Mouse (Mus musculus): ENCODE data around the gene Tenm4. TPM values are rescaled to one million over a fixed set of nuclear protein-coding genes. Genes with fewer than 3 reads are reported as not detected.

Tenm4 gene
- polyA plus RNA-seq, 1 experiment from 2014 or later = 39.7 TPM

- Histone ChIP-seq H3K36me3 (ENCODE audit: insufficient read depth, low read length) (no peaks in the 10 kb centered on the region), H3K9me3 (ENCODE audit: low read length) (no peaks in the 10 kb centered on the region), H3K4me2 (replicated peaks; ENCODE audit: low read depth, low read length) (no peak overlapping the region), H3K4me3 (ENCODE audit: low read length) (no peak overlapping the region), H3K27me3 (ENCODE audit: insufficient read depth, low read length) (no peaks in the 10 kb centered on the region), H3K9ac (replicated peaks; ENCODE audit: low read length) (no peak overlapping the region), H3K27ac (ENCODE audit: low read length) (no peak overlapping the region), H3K4me1 (ENCODE audit: insufficient read depth, low read length) (0 out of 2 replicates have a peak, but pooled peaks cover 3% of the 10 kb centered on the region)
- WGBS = 83% methylated on average over 9 of the region's 9 CpGs
- no peak for ATAC-seq (ENCODE audit: low FRiP score, low TSS enrichment)
Observed at GRCm38 (mm10) chr7:96595535-96596295, 424.7 kb downstream of the Tenm4 start.

- no peak overlapping the region for H3K9ac ChIP-seq (replicated peaks; ENCODE audit: low read length)
- 69% methylated on average over 9 of the region's 9 CpGs for WGBS
- ATAC-seq (ENCODE audit: low FRiP score, low TSS enrichment) = no peak
- no peak overlapping the region for H3K27ac ChIP-seq (ENCODE audit: low read length)
- no peak overlapping the region for H3K4me3 ChIP-seq (ENCODE audit: low read length)
- no peaks in the 10 kb centered on the region for H3K9me3 ChIP-seq (ENCODE audit: low read length)
- 0 out of 2 replicates have a peak, but pooled peaks cover 3% of the 10 kb centered on the region for H3K4me1 ChIP-seq (ENCODE audit: insufficient read depth, low read length)
- no peaks in the 10 kb centered on the region for H3K36me3 ChIP-seq (ENCODE audit: insufficient read depth, low read length)
- no peak overlapping the region for H3K4me2 ChIP-seq (replicated peaks; ENCODE audit: low read depth, low read length)
- H3K27me3 ChIP-seq (ENCODE audit: insufficient read depth, low read length) = no peaks in the 10 kb centered on the region
Observed at GRCm38 (mm10) chr7:96596402-96597195, 425.6 kb downstream of the Tenm4 start.

GRCm38 (mm10) chr7:96597871-96598270 is 426.8 kb downstream of the Tenm4 start:
- H3K4me3 ChIP-seq (ENCODE audit: low read length) = no peak overlapping the region
- 94% methylated on average over 4 of the region's 4 CpGs for WGBS
- 0 out of 2 replicates have a peak, but pooled peaks cover 3% of the 10 kb centered on the region for H3K4me1 ChIP-seq (ENCODE audit: insufficient read depth, low read length)
- no peaks in the 10 kb centered on the region for H3K9me3 ChIP-seq (ENCODE audit: low read length)
- H3K27me3 ChIP-seq (ENCODE audit: insufficient read depth, low read length) = no peaks in the 10 kb centered on the region
- ATAC-seq (ENCODE audit: low FRiP score, low TSS enrichment) = no peak
- no peak overlapping the region for H3K9ac ChIP-seq (replicated peaks; ENCODE audit: low read length)
- H3K36me3 ChIP-seq (ENCODE audit: insufficient read depth, low read length) = no peaks in the 10 kb centered on the region
- H3K4me2 ChIP-seq (replicated peaks; ENCODE audit: low read depth, low read length) = no peak overlapping the region
- no peak overlapping the region for H3K27ac ChIP-seq (ENCODE audit: low read length)

- ATAC-seq (ENCODE audit: low FRiP score, low TSS enrichment) = no peak
- Histone ChIP-seq H3K9ac (replicated peaks; ENCODE audit: low read length) (no peak overlapping the region), H3K4me1 (ENCODE audit: insufficient read depth, low read length) (0 out of 2 replicates have a peak, but pooled peaks cover 3% of the 10 kb centered on the region), H3K9me3 (ENCODE audit: low read length) (no peaks in the 10 kb centered on the region), H3K4me3 (ENCODE audit: low read length) (no peak overlapping the region), H3K4me2 (replicated peaks; ENCODE audit: low read depth, low read length) (no peak overlapping the region), H3K36me3 (ENCODE audit: insufficient read depth, low read length) (no peaks in the 10 kb centered on the region), H3K27me3 (ENCODE audit: insufficient read depth, low read length) (no peaks in the 10 kb centered on the region), H3K27ac (ENCODE audit: low read length) (no peak overlapping the region)
- WGBS = 63% methylated on average over 3 of the region's 3 CpGs
Observed at GRCm38 (mm10) chr7:96599081-96599480, 428.0 kb downstream of the Tenm4 start.

GRCm38 (mm10) chr7:96600381-96600941 is 429.4 kb downstream of the Tenm4 start:
- no peak overlapping the region for H3K9ac ChIP-seq (replicated peaks; ENCODE audit: low read length)
- WGBS = 27% methylated on average over 5 of the region's 5 CpGs
- no peaks in the 10 kb centered on the region for H3K9me3 ChIP-seq (ENCODE audit: low read length)
- no peaks in the 10 kb centered on the region for H3K27me3 ChIP-seq (ENCODE audit: insufficient read depth, low read length)
- no peak overlapping the region for H3K27ac ChIP-seq (ENCODE audit: low read length)
- no peaks in the 10 kb centered on the region for H3K36me3 ChIP-seq (ENCODE audit: insufficient read depth, low read length)
- 0 out of 2 replicates have a peak, but pooled peaks cover 6% of the 10 kb centered on the region for H3K4me1 ChIP-seq (ENCODE audit: insufficient read depth, low read length)
- H3K4me2 ChIP-seq (replicated peaks; ENCODE audit: low read depth, low read length) = no peak overlapping the region
- no peak overlapping the region for H3K4me3 ChIP-seq (ENCODE audit: low read length)
- ATAC-seq (ENCODE audit: low FRiP score, low TSS enrichment) = no peak

- WGBS = 58% methylated on average over 3 of the region's 3 CpGs
- no peak for ATAC-seq (ENCODE audit: low FRiP score, low TSS enrichment)
Observed at GRCm38 (mm10) chr7:96604091-96604745, 433.2 kb downstream of the Tenm4 start.

GRCm38 (mm10) chr7:96605316-96605715 is 434.3 kb downstream of the Tenm4 start:
- WGBS = 52% methylated on average over 2 of the region's 2 CpGs
- H3K27ac ChIP-seq (ENCODE audit: low read length) = no peak overlapping the region
- ATAC-seq (ENCODE audit: low FRiP score, low TSS enrichment) = no peak

More at GRCm38 (mm10) chr7:96604091-96604745, 433.2 kb downstream of the Tenm4 start:
- Histone ChIP-seq H3K27me3 (ENCODE audit: insufficient read depth, low read length) (no peaks in the 10 kb centered on the region), H3K4me2 (replicated peaks; ENCODE audit: low read depth, low read length) (no peak overlapping the region), H3K9me3 (ENCODE audit: low read length) (no peaks in the 10 kb centered on the region), H3K4me3 (ENCODE audit: low read length) (no peak overlapping the region), H3K9ac (replicated peaks; ENCODE audit: low read length) (no peak overlapping the region), H3K27ac (ENCODE audit: low read length) (no peak overlapping the region), H3K36me3 (ENCODE audit: insufficient read depth, low read length) (no peaks in the 10 kb centered on the region), H3K4me1 (ENCODE audit: insufficient read depth, low read length) (0 out of 2 replicates have a peak, but pooled peaks cover 3% of the 10 kb centered on the region)

GRCm38 (mm10) chr7:96609854-96610586 is 439.0 kb downstream of the Tenm4 start:
- Histone ChIP-seq H3K27me3 (ENCODE audit: insufficient read depth, low read length) (no peaks in the 10 kb centered on the region), H3K4me3 (ENCODE audit: low read length) (no peak overlapping the region), H3K36me3 (ENCODE audit: insufficient read depth, low read length) (no peaks in the 10 kb centered on the region), H3K27ac (ENCODE audit: low read length) (peak overlapping the region; percentile 54), H3K4me2 (replicated peaks; ENCODE audit: low read depth, low read length) (peak overlapping the region; percentile 11; the same call in 1 of the 2 replicates), H3K9ac (replicated peaks; ENCODE audit: low read length) (peak overlapping the region; percentile 3; the same call in 1 of the 2 replicates), H3K9me3 (ENCODE audit: low read length) (no peaks in the 10 kb centered on the region), H3K4me1 (ENCODE audit: insufficient read depth, low read length) (peaks cover 9% of the 10 kb centered on the region)
- WGBS = 7% methylated on average over 10 of the region's 10 CpGs
- ATAC-seq (ENCODE audit: low FRiP score, low TSS enrichment) = peak; percentile 42; the same call in 1 of the 2 replicates

More at GRCm38 (mm10) chr7:96605316-96605715, 434.3 kb downstream of the Tenm4 start:
- no peaks in the 10 kb centered on the region for H3K36me3 ChIP-seq (ENCODE audit: insufficient read depth, low read length)
- no peaks in the 10 kb centered on the region for H3K9me3 ChIP-seq (ENCODE audit: low read length)
- H3K4me2 ChIP-seq (replicated peaks; ENCODE audit: low read depth, low read length) = no peak overlapping the region
- H3K4me3 ChIP-seq (ENCODE audit: low read length) = no peak overlapping the region
- no peak overlapping the region for H3K9ac ChIP-seq (replicated peaks; ENCODE audit: low read length)
- H3K4me1 ChIP-seq (ENCODE audit: insufficient read depth, low read length) = peaks cover 10% of the 10 kb centered on the region
- H3K27me3 ChIP-seq (ENCODE audit: insufficient read depth, low read length) = no peaks in the 10 kb centered on the region

GRCm38 (mm10) chr7:96617371-96617770 is 446.3 kb downstream of the Tenm4 start:
- no peaks in the 10 kb centered on the region for H3K4me1 ChIP-seq (ENCODE audit: insufficient read depth, low read length)
- H3K27me3 ChIP-seq (ENCODE audit: insufficient read depth, low read length) = no peaks in the 10 kb centered on the region
- WGBS = 91% methylated on average over 2 of the region's 2 CpGs
- no peak for ATAC-seq (ENCODE audit: low FRiP score, low TSS enrichment)
- H3K4me2 ChIP-seq (replicated peaks; ENCODE audit: low read depth, low read length) = no peak overlapping the region
- no peak overlapping the region for H3K4me3 ChIP-seq (ENCODE audit: low read length)
- H3K36me3 ChIP-seq (ENCODE audit: insufficient read depth, low read length) = no peaks in the 10 kb centered on the region
- H3K27ac ChIP-seq (ENCODE audit: low read length) = no peak overlapping the region
- H3K9ac ChIP-seq (replicated peaks; ENCODE audit: low read length) = no peak overlapping the region
- H3K9me3 ChIP-seq (ENCODE audit: low read length) = no peaks in the 10 kb centered on the region

Measured in kidney, embryonic 16.5 days (tissue).